Mouse (Mus musculus) Patski (cell line): ENCODE measurements at regions not wholly inside any gene's neighbourhood (a gene's known extent, or its start where the extent isn't known, plus 50 kb on each side); places are given as distances from the start of the nearest gene placed in this dataset.

Source experiments
- ATAC-seq: fragments of 100-300 bp; one replicate; pipeline ENCODE4 v1.8.0; 2021
- CTCF ChIA-PET: fragments of 350-600 bp; sonication (Branson Sonifier 250); formaldehyde crosslinking; loops from one replicate; lab custom pipeline; 2022; ENCODE audit warnings: inconsistent platforms; lab: Charles Lee
- POLR2A ChIA-PET: fragments of 350-600 bp; sonication (Branson Sonifier 250); formaldehyde crosslinking; loops from one replicate; lab custom pipeline; 2022; ENCODE audit warnings: antibody characterized with exemption, inconsistent platforms; lab: Charles Lee
- DNase-seq: peaks from one replicate; pipeline ENCODE4 v3.0.0-alpha.2; 2011; ENCODE audit warnings: low read depth, low spot score
- H3K27me3 ChIP-seq: fragments of 371-371 bp; one replicate; pipeline ENCODE4 v1.5.1; 2021
- CTCF ChIP-seq: fragments of 100-300 bp; IDR thresholded peaks from one replicate; pipeline ENCODE4 v1.5.1; 2021
- in situ Hi-C: fragments of 300-500 bp; cut with MboI; formaldehyde crosslinking; loops from 3 replicates; pipeline ENCODE4 v1.11.1; 2018; ENCODE audit warnings: low pct_unique_long_range_greater_than_20kb, mixed read lengths

- no peaks in the 10 kb centered on the region for H3K27me3 ChIP-seq
- ChIA-PET POLR2A (no interaction called here), CTCF (interaction anchor here (2.0 kb wide), 1 partner anchor 13 kb away, joined by 6 read pairs; no protein-coding TSS in a partner anchor)
- no peak for ATAC-seq
- no peak for DNase-seq
- TF ChIP-seq CTCF: no peak
- in situ Hi-C loops: no loop called here
These were observed 996.2 kb upstream of the G6pd2 start for GRCm38 (mm10) chr5:60812371-60812770.
